Mouse (Mus musculus) adrenal gland, adult 18-20 months (tissue): ENCODE data around the gene Olfr1000. TPM values are rescaled to one million over a fixed set of nuclear protein-coding genes. Genes with fewer than 3 reads are reported as not detected.
"Not testable (repeated sequence)": the region's sequence is repeated elsewhere in the genome, so short reads cannot be mapped to it uniquely, and the experiment has no call there.

Experiments used
- DNase-seq, 2 experiments: peaks; one replicate each; pipeline ENCODE4 v3.0.0; 2021 to 2022; ENCODE audit warnings: low spot score in 2 of 2
- long read RNA-seq, 2 experiments: library from polyadenylated mRNA; stranded (forward); transcript quantifications; one replicate each; pipeline ENCODE4 v2.0.0; 2021
- total RNA-seq, 2 experiments: library from RNA; stranded (reverse); gene quantifications; 1 replicate in 1 of 2; 2 replicates in 1 of 2; pipeline ENCODE4 v1.2.3; 2021

Olfr1000 gene
- not detected for total RNA-seq
- long read RNA-seq, experiment 1: 0 reads
- long read RNA-seq, experiment 2: 0 reads

GRCm38 (mm10) chr2:85611803-85612202, at the start of gene Olfr1000:
TSS of gene Olfr1000 (minus strand) at chr2:85611903.
- DNase-seq: no peak

DNA sequence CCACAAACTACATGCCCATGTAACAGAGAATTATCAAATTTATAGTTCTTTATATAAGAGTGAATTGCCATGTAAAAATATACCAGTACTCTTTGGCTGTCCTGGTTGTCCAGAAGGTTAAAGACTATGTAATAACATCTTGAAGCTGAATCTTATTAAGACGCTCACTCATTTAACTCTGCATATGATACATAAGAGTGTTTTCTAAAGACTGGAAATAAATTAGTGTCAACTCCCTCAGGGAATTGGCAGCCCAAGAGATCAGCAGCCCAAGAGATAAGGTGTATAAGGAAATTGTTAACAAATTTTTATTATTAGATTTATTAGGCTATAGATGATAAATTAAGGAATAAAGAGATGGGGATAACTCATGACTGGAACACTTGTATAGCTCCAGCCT, 38.9 kb upstream of the Olfr1000 start, which contains the start of gene Olfr1002:
TSS of gene Olfr1002 (minus strand) at position 101 of the 400 bp plus-strand sequence.
- no peak for DNase-seq

GRCm38 (mm10) chr2:85588648-85589047, 23.1 kb downstream of the Olfr1000 start, which contains the start of gene Olfr998:
TSS of gene Olfr998 (plus strand) at chr2:85588948.
- DNase-seq: not testable (repeated sequence)

DNA sequence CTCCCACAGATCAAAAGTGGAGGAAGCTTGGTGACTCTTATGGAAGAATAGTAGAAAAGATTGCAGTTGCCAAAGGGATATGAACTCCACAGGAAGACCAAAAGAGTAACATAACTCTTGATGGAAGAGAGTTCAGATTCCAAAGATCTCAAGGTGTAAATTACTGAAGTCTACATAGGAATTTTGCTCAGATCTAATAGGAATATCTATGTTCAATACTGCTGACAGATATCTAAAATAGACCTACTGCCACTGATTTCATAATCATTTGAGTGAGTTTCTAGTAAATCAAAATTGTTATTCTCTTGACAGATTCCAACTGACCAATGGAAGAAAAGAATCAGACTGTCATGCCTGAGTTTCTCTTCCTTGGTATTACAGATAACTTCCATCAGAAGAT, 32.8 kb downstream of the Olfr1000 start, which contains the start of gene Olfr996:
TSS of gene Olfr996 (plus strand) at position 301 of the 400 bp plus-strand sequence.
- DNase-seq: no peak

DNA sequence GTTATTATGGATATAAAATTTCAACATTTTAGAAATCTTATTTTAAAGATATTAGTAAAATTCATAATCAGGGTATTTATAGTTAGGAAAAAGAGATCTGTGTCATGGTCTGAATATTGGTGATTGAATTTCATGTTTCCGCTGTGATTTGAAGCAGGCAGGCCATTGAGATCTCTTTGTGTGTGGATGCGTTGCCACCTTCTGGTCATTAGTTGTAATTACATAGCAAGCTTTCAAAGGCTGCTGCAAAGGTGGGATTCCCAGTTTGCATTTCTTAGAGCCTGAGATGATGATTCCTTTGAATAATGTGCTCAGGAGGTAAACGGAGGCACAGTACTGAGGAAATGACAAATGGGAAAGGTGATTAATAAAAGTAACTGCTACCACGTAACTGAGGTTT, 50.5 kb downstream of the Olfr1000 start:
- peak in 1 of 2 experiments; percentile 22 for DNase-seq

- DNase-seq: no peak
Measured at GRCm38 (mm10) chr2:85560226-85560625, 51.5 kb downstream of the Olfr1000 start.

Other genes with a start within 250 kb of the Olfr1000 start
- not detected for gene Olfr988, start 248.7 kb downstream of the Olfr1000 start, total RNA-seq
- gene Olfr992, start 202.4 kb downstream of the Olfr1000 start, total RNA-seq: not detected
- gene Olfr993, start 197.0 kb downstream of the Olfr1000 start, total RNA-seq: not detected
- gene Olfr994, start 175.5 kb downstream of the Olfr1000 start, total RNA-seq: not detected
- not detected for gene Olfr995, start 168.3 kb downstream of the Olfr1000 start, total RNA-seq
- under 1 TPM; 0.13 to 0.20 TPM for gene 4833423E24Rik, start 92.9 kb downstream of the Olfr1000 start, total RNA-seq
- not detected for gene Olfr996, start 32.7 kb downstream of the Olfr1000 start, total RNA-seq
- not detected for gene Olfr998, start 23.0 kb downstream of the Olfr1000 start, total RNA-seq
- not detected for gene Olfr1002, start 38.8 kb upstream of the Olfr1000 start, total RNA-seq
- gene Olfr154, start 52.6 kb upstream of the Olfr1000 start, total RNA-seq: not detected
- not detected for gene Olfr1006, start 66.9 kb upstream of the Olfr1000 start, total RNA-seq
- gene Olfr1008, start 77.5 kb upstream of the Olfr1000 start, total RNA-seq: not detected
- not detected for gene Olfr1009, start 103.5 kb upstream of the Olfr1000 start, total RNA-seq
- not detected for gene Olfr1012, start 150.9 kb upstream of the Olfr1000 start, total RNA-seq
- not detected for gene Olfr1013, start 155.2 kb upstream of the Olfr1000 start, total RNA-seq
- not detected for gene Olfr1014, start 160.8 kb upstream of the Olfr1000 start, total RNA-seq
- gene Olfr1015, start 170.1 kb upstream of the Olfr1000 start, total RNA-seq: not detected
- gene Olfr1016, start 190.6 kb upstream of the Olfr1000 start, total RNA-seq: not detected
- not detected for gene Olfr1018, start 206.6 kb upstream of the Olfr1000 start, total RNA-seq
- gene Olfr1019, start 233.6 kb upstream of the Olfr1000 start, total RNA-seq: not detected
- not detected for gene Olfr1020, start 235.1 kb upstream of the Olfr1000 start, total RNA-seq